Mouse (Mus musculus) cerebellum, adult (tissue): Measurements from ENCODE around the gene Eef1g.
A peak's percentile ranks its signal among the peaks of the same experiment; 100 is the strongest.
"Not testable (repeated sequence)": the region's sequence is repeated elsewhere in the genome, so short reads cannot be mapped to it uniquely, and the experiment has no call there.

Source experiments
- ATAC-seq: cut with Nextera tagmentation; 2 replicates; pipeline ENCODE4 v1.9.2; 2017; ENCODE audit warnings: mild to moderate bottlenecking, moderate library complexity, mixed read lengths; ENCODE audit not compliant: insufficient number of reproducible peaks, low FRiP score, low TSS enrichment

Gene Eef1g

GRCm38 (mm10) chr19:8944062-8944461 is 22.8 kb upstream of the Eef1g start:
- no peak for ATAC-seq

- ATAC-seq = no peak
These were observed 22.1 kb upstream of the Eef1g start for GRCm38 (mm10) chr19:8944750-8945149.

GRCm38 (mm10) chr19:8945251-8945650 is 21.6 kb upstream of the Eef1g start:
- ATAC-seq = no peak

GRCm38 (mm10) chr19:8946929-8947328 is 19.9 kb upstream of the Eef1g start:
- no peak for ATAC-seq

GRCm38 (mm10) chr19:8950190-8950589 is 16.7 kb upstream of the Eef1g start:
- ATAC-seq = no peak

GRCm38 (mm10) chr19:8952241-8952640 is 14.6 kb upstream of the Eef1g start:
- no peak for ATAC-seq

- ATAC-seq = peak; percentile 89
These were observed 13.5 kb upstream of the Eef1g start, which contains the start of gene Tut1 for GRCm38 (mm10) chr19:8953135-8954039. Gene Tut1, plus strand, starts transcription at chr19:8953847.

- ATAC-seq = no peak
These were observed 12.7 kb upstream of the Eef1g start for GRCm38 (mm10) chr19:8954171-8954570.

- no peak for ATAC-seq
These were observed 4.6 kb upstream of the Eef1g start for GRCm38 (mm10) chr19:8962256-8962655.

- no peak for ATAC-seq
These were observed 1.8 kb upstream of the Eef1g start for GRCm38 (mm10) chr19:8965075-8965474.

GRCm38 (mm10) chr19:8965771-8966170 is 1.1 kb upstream of the Eef1g start:
- ATAC-seq = no peak

- no peak for ATAC-seq
These were observed 647 bp upstream of the Eef1g start for GRCm38 (mm10) chr19:8966198-8966589.

GRCm38 (mm10) chr19:8967373-8967743 is 517 bp downstream of the Eef1g start:
- no peak for ATAC-seq

- no peak for ATAC-seq
These were observed 1.1 kb downstream of the Eef1g start for GRCm38 (mm10) chr19:8967893-8968292.

- ATAC-seq = not testable (repeated sequence)
These were observed 5.7 kb downstream of the Eef1g start for GRCm38 (mm10) chr19:8972491-8972890.

GRCm38 (mm10) chr19:8974638-8975037 is 7.8 kb downstream of the Eef1g start:
- ATAC-seq = no peak

GRCm38 (mm10) chr19:8975491-8975890 is 8.7 kb downstream of the Eef1g start:
- no peak for ATAC-seq

- no peak for ATAC-seq
These were observed 9.7 kb downstream of the Eef1g start for GRCm38 (mm10) chr19:8976535-8976934.

- no peak for ATAC-seq
These were observed 13.9 kb downstream of the Eef1g start for GRCm38 (mm10) chr19:8980771-8981170.

- ATAC-seq = no peak
These were observed 14.8 kb downstream of the Eef1g start for GRCm38 (mm10) chr19:8981450-8982168.

- no peak for ATAC-seq
These were observed 15.7 kb downstream of the Eef1g start for GRCm38 (mm10) chr19:8982303-8983149.
